Mouse (Mus musculus) kidney, postnatal 10 days (tissue): ENCODE results near the gene Kcnk5.

Experiments used
- DNase-seq: peaks from one replicate; pipeline ENCODE4 v3.0.0; 2021; ENCODE audit warnings: mixed read lengths

Gene Kcnk5

GRCm38 (mm10) chr14:20201066-20201683, 19.6 kb upstream of the Kcnk5 start:
- DNase-seq: no peak

- peak; percentile 31 for DNase-seq
Measured at GRCm38 (mm10) chr14:20193103-20193715, 11.6 kb upstream of the Kcnk5 start.

GRCm38 (mm10) chr14:20191136-20191735, 9.6 kb upstream of the Kcnk5 start:
- no peak for DNase-seq

GRCm38 (mm10) chr14:20189751-20190150, 8.1 kb upstream of the Kcnk5 start:
- DNase-seq: peak; percentile 64

- DNase-seq: no peak
Measured at GRCm38 (mm10) chr14:20185426-20185825, 3.8 kb upstream of the Kcnk5 start.

GRCm38 (mm10) chr14:20183701-20184100, 2.1 kb upstream of the Kcnk5 start:
- DNase-seq: no peak

- no peak for DNase-seq
Measured at GRCm38 (mm10) chr14:20182596-20182995, 987 bp upstream of the Kcnk5 start.

- DNase-seq: peak; percentile 58
Measured at GRCm38 (mm10) chr14:20180751-20181162, 852 bp downstream of the Kcnk5 start.

GRCm38 (mm10) chr14:20180304-20180703, 1.3 kb downstream of the Kcnk5 start:
- DNase-seq: no peak

GRCm38 (mm10) chr14:20179731-20180280, 1.8 kb downstream of the Kcnk5 start:
- DNase-seq: no peak

- DNase-seq: no peak
Measured at GRCm38 (mm10) chr14:20179080-20179479, 2.5 kb downstream of the Kcnk5 start.

GRCm38 (mm10) chr14:20178593-20178992, 3.0 kb downstream of the Kcnk5 start:
- no peak for DNase-seq

- DNase-seq: no peak
Measured at GRCm38 (mm10) chr14:20177494-20178123, 4.0 kb downstream of the Kcnk5 start.

GRCm38 (mm10) chr14:20175705-20176104, 5.9 kb downstream of the Kcnk5 start:
- no peak for DNase-seq

GRCm38 (mm10) chr14:20175114-20175513, 6.5 kb downstream of the Kcnk5 start:
- no peak for DNase-seq

- DNase-seq: no peak
Measured at GRCm38 (mm10) chr14:20174696-20175095, 6.9 kb downstream of the Kcnk5 start.

- no peak for DNase-seq
Measured at GRCm38 (mm10) chr14:20173873-20174490, 7.6 kb downstream of the Kcnk5 start.

GRCm38 (mm10) chr14:20172924-20173323, 8.7 kb downstream of the Kcnk5 start:
- DNase-seq: no peak

- DNase-seq: no peak
Measured at GRCm38 (mm10) chr14:20172509-20172908, 9.1 kb downstream of the Kcnk5 start.

GRCm38 (mm10) chr14:20171840-20172239, 9.8 kb downstream of the Kcnk5 start:
- no peak for DNase-seq

GRCm38 (mm10) chr14:20169251-20169650, 12.4 kb downstream of the Kcnk5 start:
- DNase-seq: no peak

GRCm38 (mm10) chr14:20168478-20168877, 13.1 kb downstream of the Kcnk5 start:
- DNase-seq: no peak

GRCm38 (mm10) chr14:20168054-20168453, 13.6 kb downstream of the Kcnk5 start:
- no peak for DNase-seq
